Mouse (Mus musculus) ovary, adult 10 weeks (tissue): ENCODE results near the gene Mmel1. TPM values are rescaled to one million over a fixed set of nuclear protein-coding genes. Genes with fewer than 3 reads are reported as not detected.

ENCODE experiments used
- polyA plus RNA-seq: library from polyadenylated mRNA; stranded (reverse); fragments of 350-450 nt; fragmentation: Illumina TruSeq; extraction: RNeasy Lipid Tissue Mini Kit (QIAGEN cat#74804); gene quantifications from one replicate; pipeline ENCODE4 v1.2.3, GENCODE M21; 2014

Gene Mmel1
- polyA plus RNA-seq = 0.17 TPM

DNA sequence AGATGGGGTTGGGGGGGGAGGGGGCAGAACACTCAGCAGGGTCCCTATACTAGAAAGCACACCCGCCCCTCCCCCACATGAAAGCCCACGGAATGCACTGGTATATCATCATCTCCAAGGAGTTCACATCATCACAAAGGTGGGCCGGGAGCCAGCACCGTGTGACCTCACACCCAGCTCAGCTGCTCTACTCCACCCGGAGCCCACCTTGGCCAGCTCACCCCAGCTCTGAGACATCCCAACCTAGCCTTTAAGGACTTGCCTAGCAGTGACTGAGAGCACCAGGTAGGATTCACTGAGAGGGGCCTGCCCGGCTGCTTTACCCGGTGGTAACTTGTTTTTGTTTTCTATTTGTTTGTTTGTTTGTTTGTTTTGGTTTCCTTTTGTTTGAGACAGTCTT lies at the start of gene Mmel1:
Gene Mmel1, plus strand, starts transcription at position 146 of the 400 bp plus-strand sequence.

DNA sequence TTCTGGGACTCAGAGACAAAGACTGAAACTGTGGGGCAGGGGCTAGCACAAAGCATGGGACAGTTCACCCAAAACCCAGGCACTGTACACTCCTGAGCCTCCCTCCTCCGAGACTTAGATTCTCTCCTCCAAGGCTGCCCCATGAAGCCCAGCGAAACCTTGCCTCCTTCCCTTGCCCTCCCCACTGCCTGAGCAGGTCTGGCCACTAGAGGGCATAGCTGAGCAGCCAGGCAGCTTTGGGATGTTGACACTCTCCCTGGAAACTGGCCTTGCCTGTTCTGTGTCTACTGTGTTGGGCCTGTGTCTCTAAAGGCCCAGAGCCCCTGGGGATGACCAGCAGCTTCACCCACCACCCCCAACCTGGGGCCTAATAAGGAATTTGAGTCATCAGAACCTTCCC lies 32.2 kb upstream of the Mmel1 start, which contains the start of gene Ttc34:
Gene Ttc34, plus strand, starts transcription at position 290 of the 400 bp plus-strand sequence.

GRCm38 (mm10) chr4:154898506-154899446 lies 29.4 kb downstream of the Mmel1 start, which contains the start of gene Fam213b:
Gene Fam213b (minus strand): TSS chr4:154899135.

DNA sequence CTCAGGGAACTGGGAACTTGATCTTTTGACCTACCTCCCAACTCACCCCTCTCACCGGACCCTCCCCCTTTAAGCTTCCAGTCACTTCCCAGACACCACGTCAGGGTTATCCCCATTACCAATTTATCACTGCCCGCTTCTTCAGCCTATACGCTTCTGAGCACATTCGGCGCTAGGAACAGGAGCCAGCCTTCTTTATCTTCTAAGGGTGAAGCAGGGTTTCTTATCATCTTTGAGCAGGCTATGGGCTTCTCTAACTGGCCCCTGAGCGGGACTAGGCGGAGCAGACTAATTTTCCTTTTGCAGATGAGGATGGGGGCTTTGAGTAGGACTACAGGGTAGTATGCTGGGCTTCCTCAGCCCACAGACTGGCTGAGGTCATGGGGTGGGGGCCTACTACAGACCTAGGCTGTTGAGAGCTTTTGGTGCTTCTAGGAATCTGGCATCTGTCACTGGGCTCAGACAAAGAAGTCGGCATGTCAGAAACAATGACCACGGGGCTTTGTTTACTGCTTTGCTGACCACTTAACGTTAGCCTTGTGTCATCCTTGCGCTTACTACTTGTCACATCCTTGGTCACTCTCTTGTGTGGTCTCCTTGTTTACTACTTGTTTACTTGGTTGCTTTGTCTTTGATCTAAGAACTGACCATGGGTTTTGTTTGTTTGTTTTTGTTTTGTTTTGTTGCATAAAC lies 59.2 kb downstream of the Mmel1 start, which contains the start of gene Tnfrsf14:
Gene Tnfrsf14, minus strand, starts transcription at position 169 of the 693 bp plus-strand sequence.

Other genes with a start within 250 kb of the Mmel1 start
- 1.5 TPM for gene Prdm16, start 232.7 kb upstream of the Mmel1 start, polyA plus RNA-seq
- not detected for gene Actrt2, start 201.7 kb upstream of the Mmel1 start, polyA plus RNA-seq
- not detected for gene Ttc34, start 32.1 kb upstream of the Mmel1 start, polyA plus RNA-seq
- not detected for gene Fam213b, start 29.6 kb downstream of the Mmel1 start, polyA plus RNA-seq
- not detected for gene Tnfrsf14, start 59.0 kb downstream of the Mmel1 start, polyA plus RNA-seq
- gene Hes5, start 91.3 kb downstream of the Mmel1 start, polyA plus RNA-seq = not detected
- 4.2 TPM for gene Pank4, start 94.5 kb downstream of the Mmel1 start, polyA plus RNA-seq
- gene Plch2, start 187.2 kb downstream of the Mmel1 start, polyA plus RNA-seq = not detected
- 2.9 TPM for gene Pex10, start 197.4 kb downstream of the Mmel1 start, polyA plus RNA-seq
- 183 TPM for gene Rer1, start 216.8 kb downstream of the Mmel1 start, polyA plus RNA-seq
- 3.4 TPM for gene Morn1, start 217.0 kb downstream of the Mmel1 start, polyA plus RNA-seq